Mouse (Mus musculus): ENCODE measurements around the gene F12.

Gene F12

DNA sequence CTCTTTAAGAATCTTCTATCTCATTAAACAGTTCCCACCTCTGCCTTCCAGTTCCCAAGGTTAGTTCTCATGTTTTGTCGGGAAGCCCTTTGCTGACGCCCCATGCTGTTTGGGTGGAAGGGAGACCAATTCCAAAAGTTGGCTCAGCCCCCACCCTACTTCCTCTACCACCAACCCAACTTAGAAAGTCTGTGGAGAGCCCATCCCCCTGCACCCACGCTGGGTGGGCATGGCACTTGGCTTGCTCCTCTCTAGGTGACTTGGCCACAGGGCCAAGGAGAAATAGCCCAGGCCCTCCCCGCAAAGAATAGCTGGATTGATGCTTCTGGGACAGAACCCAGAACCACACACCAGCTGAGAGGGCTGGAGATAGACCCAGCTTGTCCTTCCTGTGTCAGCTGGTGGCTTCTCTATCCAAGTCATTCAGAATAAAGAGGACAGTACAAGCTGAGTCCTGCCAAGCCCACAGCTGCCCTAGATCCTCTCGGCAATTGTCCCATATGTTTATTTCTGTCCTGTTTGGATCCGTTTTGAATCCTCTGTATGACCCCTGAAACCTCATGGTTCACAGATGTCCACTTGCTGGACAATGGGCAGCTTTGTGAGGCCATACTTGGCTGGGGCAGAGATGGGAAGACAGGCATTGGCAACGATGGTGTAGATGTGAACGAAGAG, 55.4 kb downstream of the F12 start:
- no peak for DNase-seq (ENCODE audit: low spot score)

- no peak for DNase-seq (ENCODE audit: low spot score)
These were observed 56.4 kb downstream of the F12 start for GRCm38 (mm10) chr13:55370234-55370633.

DNA sequence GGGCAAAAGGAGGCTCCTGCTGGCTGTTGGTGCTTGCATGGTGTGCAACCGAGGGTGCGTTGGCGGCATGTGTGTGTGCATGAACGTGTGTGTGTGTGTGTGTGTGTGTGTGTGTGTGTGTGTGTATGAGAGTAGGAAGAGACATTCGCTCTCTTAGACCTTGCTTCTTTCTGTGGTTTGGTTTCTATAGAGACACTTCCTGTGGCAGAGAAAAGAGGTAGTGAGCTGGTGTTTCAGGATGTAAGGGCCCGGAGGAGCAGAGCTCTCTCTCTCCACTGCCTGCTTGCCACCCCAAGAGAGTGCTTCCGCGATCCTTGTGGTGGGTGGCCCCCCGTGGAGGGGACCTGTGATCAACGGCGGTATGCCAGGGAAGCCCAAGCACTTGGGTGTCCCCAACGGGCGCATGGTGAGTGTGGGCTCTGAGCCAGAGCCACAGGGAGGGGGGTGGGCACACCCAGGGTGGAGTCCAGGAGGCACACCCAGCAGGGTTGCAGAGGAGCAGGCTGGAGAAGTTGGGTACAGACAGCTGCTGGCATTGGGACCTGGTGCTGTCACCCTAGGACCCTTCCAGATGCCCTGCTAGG, 57.0 kb downstream of the F12 start, which contains the start of gene Rgs14:
Gene Rgs14 (plus strand): TSS at position 202 of the 584 bp plus-strand sequence.
- no peak for DNase-seq (ENCODE audit: low spot score)

- DNase-seq (ENCODE audit: low spot score) = no peak
These were observed 58.2 kb downstream of the F12 start for GRCm38 (mm10) chr13:55368401-55368800.

Data from ovary, postnatal 14 days (tissue).